Mouse (Mus musculus): ENCODE results near the gene Supt5. TPM values are rescaled to one million over a fixed set of nuclear protein-coding genes. Genes with fewer than 3 reads are reported as not detected.

Supt5 gene
- polyA plus RNA-seq, 1 experiment from 2014 or later: 80.6 TPM

DNA sequence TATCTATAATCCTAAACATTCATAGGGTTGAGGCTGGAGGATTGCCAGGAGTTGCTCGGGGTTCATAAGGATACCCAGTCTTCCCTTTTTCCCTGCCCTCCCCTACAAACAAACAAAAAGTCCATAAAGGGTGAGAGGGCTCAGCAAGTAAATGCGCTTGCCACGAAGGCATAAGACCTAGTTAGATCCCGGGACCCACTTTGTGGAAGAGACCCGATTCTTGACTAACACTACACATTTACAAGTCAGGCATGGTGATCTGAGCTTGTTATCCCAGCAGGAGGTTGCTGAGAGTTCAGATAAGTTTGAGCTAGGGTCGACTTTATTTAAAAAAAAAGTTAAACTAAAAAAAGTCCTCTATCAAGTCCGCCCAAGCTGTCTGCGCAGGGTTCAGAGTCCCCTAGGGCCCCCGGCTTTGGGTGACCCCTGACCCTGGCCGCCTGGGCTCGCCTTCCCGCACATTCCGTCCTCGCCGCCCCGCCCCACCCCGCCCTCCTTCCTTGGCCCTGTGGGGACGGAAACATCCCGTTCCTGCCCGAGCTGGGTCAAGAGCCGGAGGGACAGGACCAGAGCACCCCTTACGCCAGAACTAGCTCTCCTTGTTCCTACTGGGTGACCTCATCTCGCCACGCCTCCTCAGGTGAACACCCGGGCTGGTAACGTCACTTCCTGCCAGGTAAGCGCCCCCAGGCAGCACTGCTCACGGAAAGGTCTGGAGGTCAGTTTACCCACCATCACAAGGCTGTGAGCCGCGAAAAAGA is 37.6 kb upstream of the Supt5 start:
- Histone ChIP-seq H3K9ac (replicated peaks; ENCODE audit: low read length) (peak overlapping the region; percentile 59), H3K36me3 (ENCODE audit: control insufficient read depth, insufficient read depth, low read length) (no peaks in the 10 kb centered on the region), H3K4me3 (replicated peaks; ENCODE audit: low read depth, low read length) (peak overlapping the region; percentile 36), H3K27ac (replicated peaks; ENCODE audit: low read depth, low read length) (peak overlapping the region; percentile 69), H3K27me3 (ENCODE audit: control insufficient read depth, insufficient read depth, low read length) (no peaks in the 10 kb centered on the region), H3K9me3 (ENCODE audit: control insufficient read depth, low read length) (no peaks in the 10 kb centered on the region), H3K4me2 (ENCODE audit: low read length) (peak overlapping the region; percentile 69), H3K4me1 (ENCODE audit: control insufficient read depth, insufficient read depth, low read length) (peaks cover 23% of the 10 kb centered on the region)
- WGBS: 6% methylated on average over 30 of the region's 30 CpGs
- ATAC-seq (ENCODE audit: low FRiP score, low TSS enrichment) (no peak), DNase-seq (peak; percentile 58)

DNA sequence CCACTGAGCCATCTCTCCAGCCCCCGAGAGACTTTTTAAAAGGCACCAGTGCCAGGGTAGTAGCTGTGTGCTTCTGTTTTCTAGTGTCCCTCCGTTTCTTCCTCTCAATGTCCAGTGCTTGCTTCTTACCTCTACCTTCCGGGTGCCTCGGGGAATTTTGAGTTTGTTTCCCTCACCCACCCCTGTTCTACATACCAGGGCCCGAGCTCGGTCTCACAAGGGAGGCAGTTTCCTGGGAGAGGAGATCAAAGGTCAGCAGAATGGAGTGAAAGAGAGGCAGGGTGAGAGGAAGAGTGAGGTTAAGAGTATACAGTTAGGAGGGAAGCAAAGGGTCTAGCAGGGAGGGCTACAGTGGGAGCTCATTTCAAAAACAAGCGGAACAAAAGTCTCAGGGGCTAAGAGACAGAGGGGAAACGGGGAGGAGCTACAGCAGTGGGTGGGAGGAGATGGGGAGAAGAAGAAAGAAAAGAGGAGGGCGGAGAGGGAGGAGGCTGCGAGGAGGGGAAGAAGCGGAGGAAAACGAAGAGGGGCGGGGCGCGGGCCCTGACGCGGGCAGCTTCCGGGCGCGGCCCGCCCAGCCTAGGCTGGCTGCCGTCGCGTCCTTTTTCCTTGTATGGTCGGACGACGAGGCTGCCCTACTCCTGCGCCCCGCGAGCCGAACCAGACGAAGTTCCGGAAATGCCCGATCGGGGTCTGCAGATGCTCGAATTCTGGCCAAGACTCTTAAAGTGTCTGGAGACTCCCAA is 36.8 kb upstream of the Supt5 start:
- ATAC-seq (ENCODE audit: low FRiP score, low TSS enrichment): peak; percentile 37
- peaks cover 26% of the 10 kb centered on the region for H3K4me1 ChIP-seq (ENCODE audit: control insufficient read depth, insufficient read depth, low read length)
- no peaks in the 10 kb centered on the region for H3K36me3 ChIP-seq (ENCODE audit: control insufficient read depth, insufficient read depth, low read length)
- under 1% methylated on average over 35 of the region's 36 CpGs for WGBS
- H3K4me2 ChIP-seq (ENCODE audit: low read length): peak overlapping the region; percentile 69
- peak; percentile 89 for DNase-seq
- H3K9me3 ChIP-seq (ENCODE audit: control insufficient read depth, low read length): no peaks in the 10 kb centered on the region
- H3K27me3 ChIP-seq (ENCODE audit: control insufficient read depth, insufficient read depth, low read length): no peaks in the 10 kb centered on the region
- H3K4me3 ChIP-seq (replicated peaks; ENCODE audit: low read depth, low read length): peak overlapping the region; percentile 36
- H3K9ac ChIP-seq (replicated peaks; ENCODE audit: low read length): peak overlapping the region; percentile 59
- peak overlapping the region; percentile 69 for H3K27ac ChIP-seq (replicated peaks; ENCODE audit: low read depth, low read length)

DNA sequence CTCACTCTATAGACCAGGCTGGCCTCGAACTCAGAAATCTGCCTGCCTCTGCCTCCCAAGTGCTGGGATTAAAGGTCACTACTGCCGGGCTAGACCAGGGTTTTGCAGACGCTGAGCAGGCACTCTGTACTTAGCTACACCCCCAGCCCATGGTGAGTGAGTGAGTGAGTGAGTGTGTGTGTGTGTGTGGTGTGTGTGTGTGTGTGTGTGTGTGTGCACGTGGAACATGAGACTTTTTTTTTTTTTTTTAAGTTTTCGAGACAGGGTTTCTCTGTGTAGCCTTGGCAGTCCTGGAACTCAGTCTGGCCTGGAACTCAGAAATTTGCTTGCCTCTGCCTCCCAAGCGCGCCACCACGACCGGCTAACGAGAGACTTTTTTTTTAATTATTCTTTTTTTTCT is 36.1 kb upstream of the Supt5 start:
- DNase-seq (no peak), ATAC-seq (ENCODE audit: low FRiP score, low TSS enrichment) (no peak)
- H3K36me3 ChIP-seq (ENCODE audit: control insufficient read depth, insufficient read depth, low read length): no peaks in the 10 kb centered on the region
- H3K4me1 ChIP-seq (ENCODE audit: control insufficient read depth, insufficient read depth, low read length): peaks cover 32% of the 10 kb centered on the region
- no peak overlapping the region for H3K27ac ChIP-seq (replicated peaks; ENCODE audit: low read depth, low read length)
- no peak overlapping the region; the same call in 1 of the 2 replicates for H3K4me2 ChIP-seq (ENCODE audit: low read length)
- no peaks in the 10 kb centered on the region for H3K9me3 ChIP-seq (ENCODE audit: control insufficient read depth, low read length)
- no peak overlapping the region for H3K9ac ChIP-seq (replicated peaks; ENCODE audit: low read length)
- 82% methylated on average over 10 of the region's 10 CpGs for whole genome bisulfite sequencing
- no peaks in the 10 kb centered on the region for H3K27me3 ChIP-seq (ENCODE audit: control insufficient read depth, insufficient read depth, low read length)
- no peak overlapping the region for H3K4me3 ChIP-seq (replicated peaks; ENCODE audit: low read depth, low read length)

DNA sequence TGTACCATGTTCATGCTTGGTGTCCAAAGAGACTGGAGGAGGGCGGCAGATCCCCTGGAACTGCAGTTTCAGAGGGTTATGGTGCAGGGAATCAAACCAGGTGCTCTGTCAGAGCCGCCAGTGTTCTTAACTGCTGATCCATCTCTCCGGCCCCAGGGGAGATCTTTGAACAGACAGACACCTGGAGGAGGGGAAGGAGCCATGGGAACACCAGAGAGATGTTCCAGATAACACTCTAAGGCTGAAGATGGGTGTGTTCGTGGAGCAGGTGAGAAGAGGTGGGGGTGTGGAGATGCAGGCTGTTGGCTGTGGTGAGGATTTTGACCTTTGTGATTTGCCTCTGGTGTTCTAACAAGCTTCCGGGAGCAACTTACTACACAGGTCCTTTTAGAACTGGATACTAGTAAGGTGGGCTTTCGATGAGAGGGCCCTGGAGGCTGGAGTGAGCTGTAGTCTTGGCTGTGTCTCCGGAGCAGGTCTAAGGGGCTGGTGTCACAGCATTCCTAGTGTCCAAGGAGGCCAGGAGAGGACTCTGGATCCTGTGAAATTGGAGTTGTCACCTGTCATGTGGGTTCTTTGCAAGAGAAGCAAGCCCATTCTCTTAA is 35.4 kb upstream of the Supt5 start:
- WGBS: 85% methylated on average over 7 of the region's 7 CpGs
- H3K4me2 ChIP-seq (ENCODE audit: low read length): no peak overlapping the region
- DNase-seq (no peak), ATAC-seq (ENCODE audit: low FRiP score, low TSS enrichment) (no peak)
- H3K4me3 ChIP-seq (replicated peaks; ENCODE audit: low read depth, low read length): no peak overlapping the region
- no peaks in the 10 kb centered on the region for H3K27me3 ChIP-seq (ENCODE audit: control insufficient read depth, insufficient read depth, low read length)
- H3K27ac ChIP-seq (replicated peaks; ENCODE audit: low read depth, low read length): no peak overlapping the region
- H3K9me3 ChIP-seq (ENCODE audit: control insufficient read depth, low read length): no peaks in the 10 kb centered on the region
- no peak overlapping the region for H3K9ac ChIP-seq (replicated peaks; ENCODE audit: low read length)
- peaks cover 27% of the 10 kb centered on the region for H3K4me1 ChIP-seq (ENCODE audit: control insufficient read depth, insufficient read depth, low read length)
- H3K36me3 ChIP-seq (ENCODE audit: control insufficient read depth, insufficient read depth, low read length): no peaks in the 10 kb centered on the region

DNA sequence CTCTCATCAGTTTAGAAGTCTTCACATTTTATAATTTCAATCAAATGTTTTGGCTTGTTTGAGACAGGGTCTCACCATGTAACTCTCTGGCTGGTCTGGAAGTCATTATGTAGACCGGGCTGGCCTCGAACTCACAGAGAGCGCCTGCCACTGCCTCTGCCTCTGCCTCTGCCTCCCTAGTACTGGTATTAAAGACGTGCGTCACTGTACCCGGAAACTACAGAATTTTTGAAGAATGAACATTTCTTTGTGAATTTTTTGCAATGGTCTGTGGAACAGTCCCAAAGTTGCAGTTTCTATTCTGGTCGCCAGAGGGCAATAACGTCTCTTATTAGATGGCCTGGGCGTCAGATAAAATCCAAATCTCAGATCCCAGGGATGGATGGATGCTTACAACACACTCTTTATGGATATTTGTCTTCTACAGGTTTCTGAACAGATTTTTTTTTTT is 34.6 kb upstream of the Supt5 start:
- Histone ChIP-seq H3K4me2 (ENCODE audit: low read length) (peak overlapping the region; percentile 92), H3K9me3 (ENCODE audit: control insufficient read depth, low read length) (no peaks in the 10 kb centered on the region), H3K27me3 (ENCODE audit: control insufficient read depth, insufficient read depth, low read length) (no peaks in the 10 kb centered on the region), H3K9ac (replicated peaks; ENCODE audit: low read length) (no peak overlapping the region), H3K36me3 (ENCODE audit: control insufficient read depth, insufficient read depth, low read length) (peaks cover 7% of the 10 kb centered on the region; the same call in 1 of the 2 replicates), H3K4me1 (ENCODE audit: control insufficient read depth, insufficient read depth, low read length) (peaks cover 27% of the 10 kb centered on the region), H3K4me3 (replicated peaks; ENCODE audit: low read depth, low read length) (peak overlapping the region; percentile 73), H3K27ac (replicated peaks; ENCODE audit: low read depth, low read length) (no peak overlapping the region)
- 1% methylated on average over 9 of the region's 9 CpGs for WGBS
- DNase-seq: peak; percentile 94
- ATAC-seq (ENCODE audit: low FRiP score, low TSS enrichment): peak; percentile 22; the same call in 1 of the 2 replicates

DNA sequence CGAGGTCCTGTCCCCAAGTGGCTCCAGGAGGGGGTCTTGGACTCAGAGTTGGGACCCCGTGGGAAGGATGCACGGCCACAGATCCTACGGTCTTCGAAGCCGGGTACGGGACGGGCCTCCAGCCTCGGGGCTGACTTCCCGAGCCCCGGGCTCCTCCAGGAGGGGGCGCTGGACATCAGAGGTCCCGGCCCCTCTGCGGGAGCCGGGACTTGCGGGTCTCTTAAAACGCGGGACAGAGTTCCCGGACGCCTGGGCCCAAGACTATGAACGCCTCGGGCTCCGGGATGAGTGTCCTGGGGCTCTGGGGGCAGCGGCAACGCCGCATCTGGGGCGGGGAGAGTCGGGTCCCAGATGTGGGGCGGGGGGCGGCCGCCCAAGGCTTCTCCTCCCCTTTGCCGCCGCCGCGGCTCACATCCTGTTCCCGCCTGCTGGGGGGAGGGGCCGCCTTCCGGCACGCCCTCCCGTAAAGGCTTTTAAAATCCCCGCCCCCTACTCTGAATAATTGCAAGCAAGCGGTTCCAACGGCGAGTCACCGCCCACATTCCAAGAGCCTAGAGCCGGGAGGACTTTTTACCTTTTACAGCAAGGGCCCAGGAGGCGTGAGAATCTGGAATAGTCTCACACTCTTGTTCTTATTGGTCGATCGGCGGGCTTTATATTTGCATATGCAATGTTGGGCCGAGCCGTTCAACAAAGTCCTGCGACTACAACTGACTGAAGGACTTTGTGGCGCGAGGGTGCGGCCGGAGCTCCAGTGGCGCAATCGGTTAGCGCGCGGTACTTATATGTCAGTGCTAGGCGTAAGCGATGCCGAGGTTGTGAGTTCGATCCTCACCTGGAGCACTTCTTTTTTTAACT is 33.9 kb upstream of the Supt5 start, which contains the start of gene Plekhg2:
Gene Plekhg2 (minus strand): TSS at position 349 of the 858 bp plus-strand sequence.
- ATAC-seq (ENCODE audit: low FRiP score, low TSS enrichment) (peak; percentile 80), DNase-seq (peak; percentile 97)
- H3K4me2 ChIP-seq (ENCODE audit: low read length): peak within 1 kb of the TSS; percentile 92
- H3K9me3 ChIP-seq (ENCODE audit: control insufficient read depth, low read length): no peaks in the 10 kb centered on the region
- H3K4me3 ChIP-seq (replicated peaks; ENCODE audit: low read depth, low read length): peak within 1 kb of the TSS; percentile 73
- H3K9ac ChIP-seq (replicated peaks; ENCODE audit: low read length): peak within 1 kb of the TSS; percentile 69
- H3K36me3 ChIP-seq (ENCODE audit: control insufficient read depth, insufficient read depth, low read length): peaks cover 13% of the 10 kb centered on the region; the same call in 1 of the 2 replicates
- H3K4me1 ChIP-seq (ENCODE audit: control insufficient read depth, insufficient read depth, low read length): peaks cover 27% of the 10 kb centered on the region
- WGBS: under 1% methylated on average over 66 of the region's 66 CpGs
- H3K27ac ChIP-seq (replicated peaks; ENCODE audit: low read depth, low read length): peak within 1 kb of the TSS; percentile 83
- H3K27me3 ChIP-seq (ENCODE audit: control insufficient read depth, insufficient read depth, low read length): no peaks in the 10 kb centered on the region

DNA sequence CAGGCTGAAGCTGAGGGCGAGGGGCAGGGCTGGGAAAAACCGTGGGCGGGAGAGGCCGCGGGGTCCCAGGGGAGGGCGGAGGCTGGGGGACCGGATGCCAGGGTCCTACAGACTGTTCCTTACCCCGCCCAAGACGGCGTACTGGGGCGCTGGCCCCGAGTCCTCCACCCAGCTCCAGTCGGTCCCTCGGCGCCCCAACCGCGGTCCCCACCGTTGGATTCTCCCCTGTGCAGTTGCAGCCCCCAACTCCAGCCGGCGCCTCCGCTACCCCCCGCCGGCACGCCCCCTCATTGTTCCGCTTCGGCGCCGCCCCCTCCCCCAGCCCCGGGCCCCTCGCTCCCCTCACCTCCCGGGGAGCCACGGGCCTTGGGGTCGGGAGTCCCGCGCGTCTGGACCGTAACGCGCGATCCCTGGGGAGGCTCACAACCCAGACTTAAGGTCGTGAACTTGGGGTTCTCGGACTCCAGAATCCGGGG is 33.0 kb upstream of the Supt5 start:
- no peaks in the 10 kb centered on the region for H3K27me3 ChIP-seq (ENCODE audit: control insufficient read depth, insufficient read depth, low read length)
- DNase-seq: peak; percentile 68
- no peaks in the 10 kb centered on the region for H3K9me3 ChIP-seq (ENCODE audit: control insufficient read depth, low read length)
- WGBS: under 1% methylated on average over 42 of the region's 43 CpGs
- ATAC-seq (ENCODE audit: low FRiP score, low TSS enrichment): no peak
- H3K27ac ChIP-seq (replicated peaks; ENCODE audit: low read depth, low read length): peak overlapping the region; percentile 83
- H3K4me2 ChIP-seq (ENCODE audit: low read length): peak overlapping the region; percentile 92
- H3K4me3 ChIP-seq (replicated peaks; ENCODE audit: low read depth, low read length): peak overlapping the region; percentile 73
- peaks cover 22% of the 10 kb centered on the region for H3K36me3 ChIP-seq (ENCODE audit: control insufficient read depth, insufficient read depth, low read length)
- H3K4me1 ChIP-seq (ENCODE audit: control insufficient read depth, insufficient read depth, low read length): peaks cover 26% of the 10 kb centered on the region
- H3K9ac ChIP-seq (replicated peaks; ENCODE audit: low read length): peak overlapping the region; percentile 69

Measured in midbrain, embryonic 14.5 days (tissue).